Comparison of ENCODE assay signal across 25 mouse cellular contexts in genomic region chr4:59444994-59445393, GRCm38 (mm10). TPM values are rescaled to one million over a fixed set of nuclear protein-coding genes. Genes with fewer than 3 reads are reported as not detected.
DNase-seq lines count a peak whose midpoint lies in the region; ATAC-seq and TF ChIP-seq lines count a peak whose summit lies in the region.
"Had no signal": no experiment of that assay in that cellular context is flagged by ENCODE, and none has a peak within 500 bp of the region (broad histone marks: within the 10 kb centered on the region; RNA-seq: fewer than 3 reads in every experiment).

No protein-coding gene starts in this region.

- H3K4me1 ChIP-seq in liver, embryonic 15.5 days (replicated peaks) = peaks cover 24% of the 10 kb centered on the region
- H3K4me1 ChIP-seq in liver, embryonic 11.5 days (replicated peaks; ENCODE audit: control insufficient read depth, insufficient read depth, low read length) = peaks cover 22% of the 10 kb centered on the region
- H3K4me1 ChIP-seq in bone marrow, adult 2 months (ENCODE audit: control insufficient read depth, insufficient read depth, low read length) = peaks cover 16% of the 10 kb centered on the region
- H3K4me1 ChIP-seq: forebrain, embryonic 13.5 days; hindbrain, embryonic 15.5 days; limb, embryonic 13.5 days; neural tube, embryonic 12.5 days had no signal

- no peak overlapping the region for H3K9ac ChIP-seq in liver, embryonic 15.5 days
- no peak overlapping the region for H3K9ac ChIP-seq in liver, embryonic 11.5 days (ENCODE audit: low read depth, low read length)
- H3K9ac ChIP-seq: forebrain, embryonic 13.5 days; heart, embryonic 12.5 days; hindbrain, embryonic 15.5 days; limb, embryonic 13.5 days; neural tube, embryonic 12.5 days had no signal

- 43% methylated on average over 3 of the region's 3 CpGs for WGBS in liver, embryonic 15.5 days (ENCODE audit: insufficient replicate concordance)
- 66% methylated on average over 3 of the region's 3 CpGs for whole genome bisulfite sequencing in liver, embryonic 11.5 days
- 26% methylated on average over 3 of the region's 3 CpGs for WGBS in bone marrow, adult 2 months

- H3K4me3 ChIP-seq in liver, embryonic 15.5 days (replicated peaks) = no peak overlapping the region
- H3K4me3 ChIP-seq in liver, embryonic 11.5 days (ENCODE audit: low read depth, low read length) = no peak overlapping the region
- H3K4me3 ChIP-seq in bone marrow, adult 2 months (replicated peaks; ENCODE audit: control insufficient read depth, low read depth, low read length) = no peak overlapping the region
- H3K4me3 ChIP-seq: forebrain, embryonic 13.5 days; heart, embryonic 12.5 days; hindbrain, embryonic 15.5 days; limb, embryonic 13.5 days; midbrain, embryonic 10.5 days; myocyte; neural tube, embryonic 12.5 days had no signal

- 0 out of 2 replicates have a peak overlapping the region, but pooled peaks have one; percentile 52 for H3K27ac ChIP-seq in liver, embryonic 15.5 days (replicated peaks)
- H3K27ac ChIP-seq in liver, embryonic 11.5 days (ENCODE audit: low read depth, low read length) = no peak overlapping the region
- H3K27ac ChIP-seq in bone marrow, adult 2 months (ENCODE audit: control insufficient read depth, insufficient read depth, low read depth, low read length, poor library complexity) = peak overlapping the region; percentile 90
- H3K27ac ChIP-seq: forebrain, embryonic 13.5 days; hindbrain, embryonic 15.5 days; limb, embryonic 13.5 days; midbrain, embryonic 10.5 days; neural tube, embryonic 12.5 days had no signal

- H3K27me3 ChIP-seq in liver, embryonic 15.5 days = no peaks in the 10 kb centered on the region
- no peaks in the 10 kb centered on the region for H3K27me3 ChIP-seq in liver, embryonic 11.5 days (replicated peaks; ENCODE audit: control insufficient read depth, insufficient read depth, low read length)
- H3K27me3 ChIP-seq: CH12.LX; forebrain, embryonic 13.5 days; heart, embryonic 12.5 days had no signal

- no peak for TF ChIP-seq CTCF in bone marrow, adult 2 months (IDR thresholded peaks at IDR 0.05; ENCODE audit: control insufficient read depth, insufficient read depth, low read length)

- intact Hi-C loops in left cerebral cortex, postnatal 25 days (cut with DNase I) = no loop called here

- H3K4me2 ChIP-seq in liver, embryonic 15.5 days = no peak overlapping the region
- H3K4me2 ChIP-seq in liver, embryonic 11.5 days = no peak overlapping the region
- H3K4me2 ChIP-seq: forebrain, embryonic 13.5 days; hindbrain, embryonic 15.5 days; limb, embryonic 13.5 days; neural tube, embryonic 12.5 days had no signal

- DNase-seq in liver, embryonic 11.5 days (ENCODE audit: low spot score) = no peak
- DNase-seq in spleen, postnatal 36 days (ENCODE audit: low spot score in 2 of 2) = peak; percentile 41 to 52
- DNase-seq in spleen, postnatal 10 days (ENCODE audit: low spot score in 2 of 2) = no peak
- peak; percentile 13 to 33 for DNase-seq in thymus, postnatal 36 days
- DNase-seq in left cerebral cortex, postnatal 25 days (ENCODE audit: low spot score in 2 of 2) = no peak
- DNase-seq: adrenal gland, adult 2 months; cerebellum, adult 8-10 months; cerebellum, postnatal 36 days; gastrocnemius, postnatal 10 days; kidney, adult 11 months; lung, adult 18-20 months; right cerebral cortex, adult 18-20 months had no signal

- no peaks in the 10 kb centered on the region for H3K9me3 ChIP-seq in liver, embryonic 15.5 days (replicated peaks)
- H3K9me3 ChIP-seq in liver, embryonic 11.5 days (ENCODE audit: control insufficient read depth, low read length) = peaks cover 3% of the 10 kb centered on the region; the same call in 1 of the 2 replicates
- H3K9me3 ChIP-seq: forebrain, embryonic 13.5 days; heart, embryonic 12.5 days; hindbrain, embryonic 15.5 days; midbrain, embryonic 10.5 days; neural tube, embryonic 12.5 days had no signal

- no peak for TF ChIP-seq POLR2A in bone marrow, adult 2 months (IDR thresholded peaks at IDR 0.05; ENCODE audit: borderline replicate concordance, control insufficient read depth, low read depth, low read length)

- H3K36me3 ChIP-seq in liver, embryonic 15.5 days (replicated peaks) = no peaks in the 10 kb centered on the region
- no peaks in the 10 kb centered on the region for H3K36me3 ChIP-seq in liver, embryonic 11.5 days (ENCODE audit: control insufficient read depth, insufficient read depth, low read length)
- H3K36me3 ChIP-seq: heart, embryonic 12.5 days; hindbrain, embryonic 15.5 days; limb, embryonic 13.5 days; midbrain, embryonic 10.5 days; neural tube, embryonic 12.5 days had no signal

- no peak for ATAC-seq in liver, embryonic 15.5 days (ENCODE audit: insufficient read depth)
- ATAC-seq in liver, embryonic 11.5 days (replicated peaks; ENCODE audit: low FRiP score) = no peak
- ATAC-seq: activated CD4-positive, CD25-positive, alpha-beta regulatory T cell, adult 4 months; forebrain, embryonic 13.5 days; inflammation-experienced regulatory T-cells, adult 6 months; midbrain, embryonic 16.5 days had no signal

RNA-seq across cellular contexts. Expression of gene Susd1, which starts 6.6 kb away (rescaled TPM):
- 9.6 and 10.0 TPM in 2 replicates for polyA plus RNA-seq in liver, embryonic 15.5 days (2015; fragmentation: Nextera tagmentation; extraction: Ambion mirVana)
- 15.8 and 20.8 TPM in 2 replicates for polyA plus RNA-seq in liver, embryonic 11.5 days (2014; fragmentation: Nextera tagmentation; extraction: Ambion mirVana)
- 21.3 and 25.3 TPM in 2 replicates for polyA plus RNA-seq in bone marrow, adult 2 months (2011; ENCODE audit: insufficient read depth, insufficient read length, low replicate concordance, missing spikeins)
- total RNA-seq in left cerebral cortex, postnatal 25 days (2021) = 1 to 10 TPM; 7.0 to 9.1 TPM

Comparison
In these comparisons a context has a peak if more than half of its experiments do, and no peak if none do; other contexts are left out.
1. DNase-seq: peak in spleen, postnatal 36 days (2 of 2) and thymus, postnatal 36 days (2 of 2); none in liver, embryonic 11.5 days (single experiment), spleen, postnatal 10 days (0 of 2) and left cerebral cortex, postnatal 25 days (0 of 2).